Mouse (Mus musculus) bone marrow, adult 2 months (tissue): ENCODE results near the gene Rph3al.
A peak's percentile ranks its signal among the peaks of the same experiment; 100 is the strongest.

Experiments
- CTCF ChIP-seq: fragments of 200-500 bp; IDR thresholded peaks from 2 replicates; pipeline ENCODE4 v1.5.1; 2011; ENCODE audit warnings: low read length, control low read depth; ENCODE audit not compliant: control insufficient read depth, insufficient read depth
- POLR2A ChIP-seq: fragments of 200-500 bp; IDR thresholded peaks from 2 replicates; pipeline ENCODE4 v1.6.1; 2011; ENCODE audit warnings: low read depth, mild to moderate bottlenecking, control low read depth, low read length, borderline replicate concordance; ENCODE audit not compliant: control insufficient read depth

DNA sequence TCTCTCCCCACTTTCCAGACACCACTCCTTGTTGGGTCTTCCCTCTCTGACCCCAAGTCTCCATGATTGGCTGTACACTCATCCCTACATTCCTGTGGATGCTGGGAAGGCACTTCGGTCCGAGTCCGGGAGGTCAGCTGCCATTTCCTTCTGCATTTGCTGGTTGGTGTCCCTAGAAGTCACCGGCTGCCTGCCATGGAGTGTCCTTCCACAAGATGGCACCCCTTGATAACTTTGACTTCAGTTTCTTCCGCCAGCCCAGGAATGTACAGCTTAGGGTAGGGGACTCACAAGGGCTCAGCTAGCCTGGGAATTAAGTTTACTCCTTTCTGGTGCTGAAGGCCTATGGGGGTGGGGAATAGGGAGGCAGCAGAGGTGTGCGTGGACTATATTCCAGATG, 156.3 kb downstream of the Rph3al start:
- TF ChIP-seq CTCF (peak; percentile 69), POLR2A (no peak)
